In the genomic region with DNA sequence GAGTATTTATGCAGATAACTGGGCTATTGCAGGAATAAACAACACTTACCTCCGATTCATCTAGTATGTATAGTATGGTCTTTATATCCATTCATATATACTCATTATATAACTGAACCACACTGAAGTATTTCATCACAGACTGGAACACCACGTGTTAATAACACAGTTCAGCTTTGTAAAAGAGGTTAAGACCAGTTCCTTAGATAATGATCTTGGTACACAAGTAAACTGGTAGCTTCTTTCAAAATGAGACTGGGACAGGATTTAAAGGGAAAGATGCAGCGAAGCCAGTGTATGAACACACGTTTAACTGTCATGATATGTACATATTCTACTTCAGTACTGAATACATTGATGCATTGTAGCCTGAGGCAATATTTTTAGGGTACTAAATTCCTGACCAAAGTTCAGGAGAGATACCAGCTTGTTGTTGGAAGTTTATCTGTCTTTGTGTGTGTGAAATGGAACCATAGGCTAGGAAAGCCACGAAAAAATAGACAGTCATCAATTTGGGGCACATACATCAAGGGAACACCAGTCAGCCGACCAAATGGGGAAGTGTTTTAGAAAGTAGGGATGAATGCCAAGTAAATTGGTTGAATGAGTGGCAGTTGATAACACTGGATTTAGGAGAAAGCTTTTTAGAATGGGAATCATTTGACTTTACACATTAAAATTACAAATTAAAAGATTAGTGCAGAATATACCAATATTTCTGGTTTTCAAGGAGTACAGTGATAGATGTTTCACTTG, we compare ENCODE assay signal across 8 mouse cellular contexts. TPM values are rescaled to one million over a fixed set of nuclear protein-coding genes. Genes with fewer than 3 reads are reported as not detected.
DNase-seq lines count a peak whose midpoint lies in the region; ATAC-seq lines count a peak whose summit lies in the region.

No protein-coding gene starts in this region.

- peak overlapping the region; percentile 85 for H3K4me2 ChIP-seq in kidney, embryonic 14.5 days (replicated peaks; ENCODE audit: low read depth, low read length)
- peak overlapping the region; percentile 85 for H3K4me2 ChIP-seq in hindbrain, embryonic 12.5 days (replicated peaks)
- H3K4me2 ChIP-seq in midbrain, embryonic 13.5 days (replicated peaks) = peak overlapping the region; percentile 85

- WGBS in kidney, embryonic 14.5 days = 41% methylated on average over 6 of the region's 6 CpGs
- WGBS in hindbrain, embryonic 12.5 days = 52% methylated on average over 6 of the region's 6 CpGs
- WGBS in midbrain, embryonic 13.5 days = 56% methylated on average over 6 of the region's 6 CpGs

- H3K9me3 ChIP-seq in kidney, embryonic 14.5 days (ENCODE audit: control insufficient read depth, low read length) = no peaks in the 10 kb centered on the region
- H3K9me3 ChIP-seq in hindbrain, embryonic 12.5 days (replicated peaks) = no peaks in the 10 kb centered on the region
- no peaks in the 10 kb centered on the region for H3K9me3 ChIP-seq in midbrain, embryonic 13.5 days

- no peaks in the 10 kb centered on the region; the same call in 1 of the 2 replicates for H3K36me3 ChIP-seq in kidney, embryonic 14.5 days (ENCODE audit: control insufficient read depth, insufficient read depth, low read length)
- H3K36me3 ChIP-seq in hindbrain, embryonic 12.5 days = peaks cover 9% of the 10 kb centered on the region
- H3K36me3 ChIP-seq in midbrain, embryonic 13.5 days = peaks cover 10% of the 10 kb centered on the region; the same call in 1 of the 2 replicates

- no peak overlapping the region for H3K27ac ChIP-seq in kidney, embryonic 14.5 days (ENCODE audit: low read depth, low read length)
- no peak overlapping the region for H3K27ac ChIP-seq in hindbrain, embryonic 12.5 days
- H3K27ac ChIP-seq in midbrain, embryonic 13.5 days = no peak overlapping the region

- H3K4me3 ChIP-seq in kidney, embryonic 14.5 days (ENCODE audit: low read length) = peak overlapping the region; percentile 98
- peak overlapping the region; percentile 88 for H3K4me3 ChIP-seq in hindbrain, embryonic 12.5 days
- peak overlapping the region; percentile 76 for H3K4me3 ChIP-seq in midbrain, embryonic 13.5 days (replicated peaks)

- H3K9ac ChIP-seq in kidney, embryonic 14.5 days (ENCODE audit: low read depth, low read length) = peak overlapping the region; percentile 95
- peak overlapping the region; percentile 97 for H3K9ac ChIP-seq in hindbrain, embryonic 12.5 days
- H3K9ac ChIP-seq in midbrain, embryonic 13.5 days (replicated peaks) = peak overlapping the region; percentile 98

- DNase-seq in kidney, adult 9 months = no peak
- DNase-seq in MN1 (ENCODE audit: low spot score) = peak; percentile 9
- DNase-seq in frontal cortex, postnatal 25 days (ENCODE audit: low spot score in 2 of 2) = no peak
- no peak for DNase-seq in embryo, embryonic 10 days (ENCODE audit: low spot score)
- DNase-seq in spleen, adult 18-20 months = no peak

- H3K4me1 ChIP-seq in kidney, embryonic 14.5 days (ENCODE audit: control insufficient read depth, insufficient read depth, low read length) = peaks cover 8% of the 10 kb centered on the region; the same call in 1 of the 2 replicates
- H3K4me1 ChIP-seq in hindbrain, embryonic 12.5 days = peaks cover 10% of the 10 kb centered on the region
- H3K4me1 ChIP-seq in midbrain, embryonic 13.5 days (replicated peaks) = peaks cover 23% of the 10 kb centered on the region

- no peak for ATAC-seq in kidney, embryonic 14.5 days (ENCODE audit: low FRiP score, low TSS enrichment)
- ATAC-seq in hindbrain, embryonic 12.5 days (ENCODE audit: low FRiP score) = no peak
- no peak for ATAC-seq in midbrain, embryonic 13.5 days

- no peaks in the 10 kb centered on the region for H3K27me3 ChIP-seq in kidney, embryonic 14.5 days (ENCODE audit: control insufficient read depth, insufficient read depth, low read length)
- no peaks in the 10 kb centered on the region for H3K27me3 ChIP-seq in hindbrain, embryonic 12.5 days
- no peaks in the 10 kb centered on the region for H3K27me3 ChIP-seq in midbrain, embryonic 13.5 days

RNA-seq across cellular contexts. Expression of a gene that starts 1.3 kb away (rescaled TPM):
- polyA plus RNA-seq in kidney, embryonic 14.5 days (2014; fragmentation: Nextera tagmentation; extraction: Ambion mirVana) = 92.4 and 128 TPM in 2 replicates
- 127 and 134 TPM in 2 replicates for polyA plus RNA-seq in hindbrain, embryonic 12.5 days (2016; fragmentation: Nextera tagmentation; extraction: Ambion mirVana)
- polyA plus RNA-seq in midbrain, embryonic 13.5 days (2015; fragmentation: Nextera tagmentation; extraction: Ambion mirVana) = 141 and 148 TPM in 2 replicates
